Mouse (Mus musculus) forebrain, embryonic 12.5 days (tissue): ENCODE measurements around the gene Ager. TPM values are rescaled to one million over a fixed set of nuclear protein-coding genes. Genes with fewer than 3 reads are reported as not detected.

ENCODE experiments used
- ATAC-seq: fragments of 200-750 bp; cut with Nextera tagmentation; 2 replicates; pipeline ENCODE4 v1.8.0; 2017; ENCODE audit warnings: moderate TSS enrichment; ENCODE audit not compliant: low FRiP score
- H3K27ac ChIP-seq: fragments of 300-500 bp; sonication (generic); 2 replicates; pipeline ENCODE4 v1.5.1; 2016; ENCODE audit warnings: mild to moderate bottlenecking
- H3K27me3 ChIP-seq: fragments of 300-500 bp; sonication (generic); 2 replicates; pipeline ENCODE4 v1.6.1; 2016; ENCODE audit warnings: mild to moderate bottlenecking
- H3K36me3 ChIP-seq: fragments of 300-500 bp; sonication (generic); replicated peaks from 2 replicates; pipeline ENCODE4 v1.6.1; 2016; ENCODE audit warnings: mild to moderate bottlenecking
- H3K4me1 ChIP-seq: fragments of 300-500 bp; sonication (generic); 2 replicates; pipeline ENCODE4 v1.6.1; 2016
- H3K4me2 ChIP-seq: fragments of 300-500 bp; sonication (generic); 2 replicates; pipeline ENCODE4 v1.6.1; 2016; ENCODE audit warnings: mild to moderate bottlenecking, moderate library complexity
- H3K4me3 ChIP-seq: fragments of 300-500 bp; sonication (generic); replicated peaks from 2 replicates; pipeline ENCODE4 v1.5.1; 2016; ENCODE audit warnings: mild to moderate bottlenecking
- H3K9ac ChIP-seq: fragments of 300-500 bp; sonication (generic); 2 replicates; pipeline ENCODE4 v1.6.1; 2016; ENCODE audit warnings: mild to moderate bottlenecking
- H3K9me3 ChIP-seq: fragments of 300-500 bp; sonication (generic); 2 replicates; pipeline ENCODE4 v1.6.1; 2016
- WGBS: fragments of 180-500 bp; shearing (Covaris S2); methylation state at CpG from one replicate; pipeline ENCODE4 v1.1.7; 2016; 5-methylcytosine and 5-hydroxymethylcytosine counted together
- polyA plus RNA-seq: library from polyadenylated mRNA; unstranded; fragments of >200 nt; fragmentation: Nextera tagmentation; extraction: Ambion mirVana; gene quantifications from 2 replicates; pipeline ENCODE4 v1.2.1, GENCODE M21; 2016

Gene Ager
- polyA plus RNA-seq, 1 experiment from 2014 or later, result 2.6 TPM

GRCm38 (mm10) chr17:34564796-34565195 lies 32.9 kb upstream of the Ager start:
- no peaks in the 10 kb centered on the region for H3K36me3 ChIP-seq
- no peak overlapping the region for H3K9ac ChIP-seq
- H3K4me2 ChIP-seq, result no peak overlapping the region
- H3K4me1 ChIP-seq, result no peaks in the 10 kb centered on the region
- WGBS, result 54% methylated on average over 3 of the region's 3 CpGs
- H3K27ac ChIP-seq, result 0 out of 2 replicates have a peak overlapping the region, but pooled peaks have one; percentile 36
- no peak for ATAC-seq
- no peaks in the 10 kb centered on the region for H3K9me3 ChIP-seq
- H3K27me3 ChIP-seq, result peaks cover 10% of the 10 kb centered on the region
- no peak overlapping the region for H3K4me3 ChIP-seq

DNA sequence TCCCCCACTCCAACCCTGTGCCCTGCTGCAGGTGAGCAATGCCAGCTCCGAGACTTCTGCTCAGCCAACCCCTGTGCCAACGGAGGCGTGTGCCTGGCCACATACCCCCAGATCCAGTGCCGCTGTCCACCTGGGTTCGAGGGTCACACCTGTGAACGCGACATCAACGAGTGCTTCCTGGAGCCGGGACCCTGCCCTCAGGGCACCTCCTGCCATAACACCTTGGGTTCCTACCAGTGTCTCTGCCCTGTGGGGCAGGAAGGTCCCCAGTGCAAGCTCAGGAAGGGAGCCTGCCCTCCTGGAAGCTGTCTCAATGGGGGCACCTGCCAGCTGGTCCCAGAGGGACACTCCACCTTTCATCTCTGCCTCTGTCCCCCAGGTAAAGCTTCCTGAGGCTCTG lies 30.4 kb upstream of the Ager start:
- Histone ChIP-seq H3K4me1 (no peaks in the 10 kb centered on the region; the same call in 1 of the 2 replicates), H3K9ac (no peak overlapping the region), H3K4me3 (no peak overlapping the region), H3K27me3 (peaks cover 14% of the 10 kb centered on the region), H3K4me2 (no peak overlapping the region), H3K27ac (no peak overlapping the region), H3K9me3 (no peaks in the 10 kb centered on the region), H3K36me3 (no peaks in the 10 kb centered on the region)
- ATAC-seq, result no peak
- WGBS, result 75% methylated on average over 9 of the region's 9 CpGs

GRCm38 (mm10) chr17:34568421-34568820 lies 29.2 kb upstream of the Ager start:
- Histone ChIP-seq H3K27me3 (peaks cover 14% of the 10 kb centered on the region), H3K4me1 (no peaks in the 10 kb centered on the region; the same call in 1 of the 2 replicates), H3K9ac (no peak overlapping the region), H3K27ac (no peak overlapping the region), H3K4me3 (no peak overlapping the region), H3K4me2 (no peak overlapping the region), H3K36me3 (no peaks in the 10 kb centered on the region), H3K9me3 (no peaks in the 10 kb centered on the region)
- no peak for ATAC-seq
- 81% methylated on average over 13 of the region's 13 CpGs for WGBS

DNA sequence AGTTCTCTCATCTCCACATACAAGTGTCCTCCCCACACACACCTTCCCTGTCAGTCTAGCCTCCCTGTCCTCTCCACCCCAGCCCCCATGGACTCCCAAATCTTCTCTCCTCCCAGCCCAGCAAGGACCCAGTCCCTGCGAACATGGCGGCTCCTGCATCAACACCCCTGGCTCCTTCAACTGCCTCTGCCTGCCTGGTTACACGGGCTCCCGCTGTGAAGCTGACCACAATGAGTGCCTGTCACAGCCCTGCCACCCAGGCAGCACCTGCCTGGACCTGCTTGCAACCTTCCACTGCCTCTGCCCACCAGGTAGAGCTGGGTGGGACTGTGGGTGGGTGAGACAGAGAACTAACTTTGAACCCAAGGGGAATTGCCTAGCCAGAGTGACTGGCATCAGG lies 27.7 kb upstream of the Ager start:
- no peaks in the 10 kb centered on the region for H3K36me3 ChIP-seq
- WGBS, result 77% methylated on average over 4 of the region's 4 CpGs

GRCm38 (mm10) chr17:34571875-34572274 lies 25.8 kb upstream of the Ager start:
- H3K4me1 ChIP-seq, result no peaks in the 10 kb centered on the region; the same call in 1 of the 2 replicates
- no peaks in the 10 kb centered on the region for H3K9me3 ChIP-seq
- H3K4me2 ChIP-seq, result no peak overlapping the region
- H3K36me3 ChIP-seq, result no peaks in the 10 kb centered on the region
- no peak for ATAC-seq
- 9% methylated on average over 5 of the region's 5 CpGs for WGBS
- no peak overlapping the region for H3K4me3 ChIP-seq
- H3K27me3 ChIP-seq, result peaks cover 14% of the 10 kb centered on the region
- H3K9ac ChIP-seq, result no peak overlapping the region
- H3K27ac ChIP-seq, result no peak overlapping the region

More for the DNA sequence above, 27.7 kb upstream of the Ager start:
- Histone ChIP-seq H3K27me3 (peaks cover 14% of the 10 kb centered on the region), H3K9me3 (no peaks in the 10 kb centered on the region), H3K9ac (no peak overlapping the region), H3K4me2 (no peak overlapping the region), H3K4me1 (no peaks in the 10 kb centered on the region; the same call in 1 of the 2 replicates), H3K4me3 (no peak overlapping the region), H3K27ac (no peak overlapping the region)
- no peak for ATAC-seq

- 5% methylated on average over 15 of the region's 15 CpGs for WGBS
Measured at GRCm38 (mm10) chr17:34572361-34572760, 25.3 kb upstream of the Ager start.

DNA sequence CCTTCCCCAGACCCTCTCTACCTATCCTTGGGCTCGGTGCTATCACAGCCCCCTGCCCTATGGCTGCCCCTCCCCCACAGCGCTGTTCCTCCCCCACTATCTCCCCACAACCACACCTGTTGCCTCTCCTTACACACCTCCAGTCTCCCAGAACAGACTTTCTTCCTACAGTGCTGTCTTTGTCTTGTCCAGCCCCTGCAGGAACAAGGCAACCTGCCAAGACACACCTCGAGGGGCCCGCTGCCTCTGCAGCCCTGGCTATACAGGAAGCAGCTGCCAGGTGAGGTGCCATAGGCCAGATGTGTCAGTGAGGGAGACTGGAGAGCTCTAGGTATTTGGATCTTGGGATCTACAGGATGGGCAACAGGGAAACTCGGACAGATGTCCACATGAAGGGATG lies 21.1 kb upstream of the Ager start:
- no peaks in the 10 kb centered on the region for H3K9me3 ChIP-seq
- no peaks in the 10 kb centered on the region; the same call in 1 of the 2 replicates for H3K4me1 ChIP-seq
- ATAC-seq, result no peak
- H3K27me3 ChIP-seq, result no peaks in the 10 kb centered on the region
- no peaks in the 10 kb centered on the region for H3K36me3 ChIP-seq
- 68% methylated on average over 5 of the region's 5 CpGs for WGBS
- H3K4me3 ChIP-seq, result no peak overlapping the region
- H3K9ac ChIP-seq, result no peak overlapping the region
- no peak overlapping the region for H3K4me2 ChIP-seq
- H3K27ac ChIP-seq, result no peak overlapping the region

More at GRCm38 (mm10) chr17:34572361-34572760, 25.3 kb upstream of the Ager start:
- H3K4me3 ChIP-seq, result no peak overlapping the region
- H3K27me3 ChIP-seq, result peaks cover 13% of the 10 kb centered on the region
- no peak overlapping the region for H3K4me2 ChIP-seq
- no peaks in the 10 kb centered on the region for H3K9me3 ChIP-seq
- H3K36me3 ChIP-seq, result no peaks in the 10 kb centered on the region
- no peaks in the 10 kb centered on the region; the same call in 1 of the 2 replicates for H3K4me1 ChIP-seq
- no peak overlapping the region for H3K9ac ChIP-seq
- no peak for ATAC-seq
- H3K27ac ChIP-seq, result no peak overlapping the region

- Histone ChIP-seq H3K4me2 (no peak overlapping the region), H3K9ac (no peak overlapping the region), H3K36me3 (no peaks in the 10 kb centered on the region), H3K27ac (no peak overlapping the region), H3K4me3 (no peak overlapping the region), H3K9me3 (no peaks in the 10 kb centered on the region), H3K27me3 (no peaks in the 10 kb centered on the region), H3K4me1 (no peaks in the 10 kb centered on the region)
- WGBS, result 88% methylated on average over 3 of the region's 3 CpGs
- ATAC-seq, result no peak
Measured at GRCm38 (mm10) chr17:34578070-34578469, 19.6 kb upstream of the Ager start.

DNA sequence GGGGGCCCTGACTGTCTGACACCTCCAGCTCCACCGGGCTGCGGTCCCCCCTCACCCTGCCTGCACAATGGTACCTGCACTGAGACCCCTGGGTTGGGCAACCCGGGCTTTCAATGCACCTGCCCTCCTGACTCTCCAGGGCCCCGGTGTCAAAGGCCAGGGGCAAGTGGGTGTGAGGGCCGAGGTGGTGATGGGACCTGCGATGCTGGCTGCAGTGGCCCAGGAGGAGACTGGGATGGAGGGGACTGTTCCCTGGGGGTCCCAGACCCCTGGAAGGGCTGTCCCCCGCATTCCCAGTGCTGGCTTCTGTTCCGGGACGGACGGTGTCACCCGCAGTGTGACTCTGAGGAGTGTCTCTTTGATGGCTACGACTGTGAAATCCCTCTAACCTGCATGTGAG lies 15.1 kb upstream of the Ager start:
- H3K9me3 ChIP-seq, result no peaks in the 10 kb centered on the region
- peaks cover 12% of the 10 kb centered on the region for H3K4me1 ChIP-seq
- H3K27ac ChIP-seq, result no peak overlapping the region
- H3K27me3 ChIP-seq, result no peaks in the 10 kb centered on the region
- no peak overlapping the region for H3K4me3 ChIP-seq
- 87% methylated on average over 12 of the region's 12 CpGs for WGBS
- no peaks in the 10 kb centered on the region for H3K36me3 ChIP-seq
- ATAC-seq, result no peak
- no peak overlapping the region for H3K9ac ChIP-seq
- no peak overlapping the region for H3K4me2 ChIP-seq

- WGBS, result 71% methylated on average over 7 of the region's 7 CpGs
Measured at GRCm38 (mm10) chr17:34583397-34583796, 14.3 kb upstream of the Ager start.

DNA sequence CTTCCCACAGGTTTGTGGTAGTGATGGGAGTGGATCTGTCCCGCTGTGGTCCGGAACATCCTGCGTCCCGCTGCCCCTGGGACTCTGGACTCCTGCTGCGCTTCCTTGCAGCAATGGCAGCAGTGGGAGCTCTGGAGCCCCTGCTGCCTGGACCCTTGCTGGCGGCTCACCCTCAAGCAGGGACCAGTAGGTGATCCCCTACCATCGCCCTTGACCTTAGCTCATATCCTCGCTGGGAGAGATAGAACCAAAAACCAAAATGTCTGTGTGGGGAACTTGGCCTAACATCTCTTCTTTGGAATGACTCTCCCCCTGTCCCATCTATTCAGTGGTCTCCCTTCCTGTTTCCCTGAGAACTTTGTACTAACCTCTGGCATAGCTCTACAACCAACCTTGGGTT lies 13.8 kb upstream of the Ager start:
- Histone ChIP-seq H3K4me1 (peaks cover 21% of the 10 kb centered on the region), H3K4me3 (no peak overlapping the region), H3K27me3 (no peaks in the 10 kb centered on the region), H3K9ac (no peak overlapping the region), H3K36me3 (no peaks in the 10 kb centered on the region), H3K4me2 (no peak overlapping the region), H3K27ac (no peak overlapping the region), H3K9me3 (no peaks in the 10 kb centered on the region)
- WGBS, result 84% methylated on average over 8 of the region's 8 CpGs
- ATAC-seq, result no peak

More at GRCm38 (mm10) chr17:34583397-34583796, 14.3 kb upstream of the Ager start:
- H3K4me2 ChIP-seq, result no peak overlapping the region
- no peak overlapping the region for H3K27ac ChIP-seq
- no peak overlapping the region for H3K4me3 ChIP-seq
- H3K27me3 ChIP-seq, result no peaks in the 10 kb centered on the region
- no peak overlapping the region for H3K9ac ChIP-seq
- no peaks in the 10 kb centered on the region for H3K9me3 ChIP-seq
- H3K36me3 ChIP-seq, result no peaks in the 10 kb centered on the region
- peaks cover 18% of the 10 kb centered on the region for H3K4me1 ChIP-seq
- no peak for ATAC-seq

DNA sequence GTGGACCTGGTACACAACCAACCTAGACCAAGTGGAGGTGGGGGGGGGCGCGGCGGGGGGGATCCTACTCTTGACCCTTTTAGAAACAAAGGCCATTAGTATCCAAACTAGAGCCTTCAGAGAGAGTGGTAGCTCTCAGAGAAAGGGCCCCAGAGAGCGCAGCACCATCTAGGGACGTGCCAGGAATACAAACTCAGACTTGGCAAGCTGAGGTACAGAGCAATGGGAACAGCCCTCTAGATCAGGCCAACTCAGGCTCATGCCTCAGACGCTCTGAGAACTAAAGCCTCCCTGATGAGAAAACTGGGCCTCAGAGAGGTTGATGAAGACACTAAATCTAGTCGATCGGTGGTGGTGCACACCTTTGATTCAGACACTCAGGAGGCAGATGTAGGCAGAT lies 12.5 kb upstream of the Ager start:
- 87% methylated on average over 8 of the region's 8 CpGs for WGBS
- H3K4me3 ChIP-seq, result no peak overlapping the region
- H3K9me3 ChIP-seq, result no peaks in the 10 kb centered on the region
- no peak overlapping the region for H3K27ac ChIP-seq
- H3K4me1 ChIP-seq, result peaks cover 33% of the 10 kb centered on the region
- no peak for ATAC-seq
- H3K27me3 ChIP-seq, result no peaks in the 10 kb centered on the region
- no peak overlapping the region; the same call in 1 of the 2 replicates for H3K9ac ChIP-seq
- no peak overlapping the region for H3K4me2 ChIP-seq
- no peaks in the 10 kb centered on the region for H3K36me3 ChIP-seq

GRCm38 (mm10) chr17:34585877-34586771 lies 11.5 kb upstream of the Ager start:
- Histone ChIP-seq H3K4me1 (peaks cover 43% of the 10 kb centered on the region), H3K27me3 (no peaks in the 10 kb centered on the region), H3K27ac (peak overlapping the region; percentile 99), H3K9ac (peak overlapping the region; percentile 87), H3K4me2 (peak overlapping the region; percentile 89), H3K36me3 (no peaks in the 10 kb centered on the region), H3K4me3 (peak overlapping the region; percentile 60), H3K9me3 (no peaks in the 10 kb centered on the region)
- ATAC-seq, result peak; percentile 12; the same call in 1 of the 2 replicates
- WGBS, result 15% methylated on average over 32 of the region's 32 CpGs
